Mouse (Mus musculus) myocyte (in vitro differentiated cells): ENCODE data around the gene Stk32c. TPM values are rescaled to one million over a fixed set of nuclear protein-coding genes. Genes with fewer than 3 reads are reported as not detected.

ENCODE experiments used
- H3K27me3 ChIP-seq: one replicate; pipeline ENCODE4 v1.6.1; 2011; ENCODE audit not compliant: control insufficient read depth, insufficient read depth, insufficient read length
- H3K36me3 ChIP-seq: one replicate; pipeline ENCODE4 v1.6.1; 2011; ENCODE audit not compliant: control insufficient read depth, insufficient read depth
- H3K4me2 ChIP-seq: one replicate; pipeline ENCODE4 v1.6.1; 2011; ENCODE audit warnings: low read depth, control low read depth
- H3K4me3 ChIP-seq: one replicate; pipeline ENCODE4 v1.5.1; 2011; ENCODE audit warnings: mild to moderate bottlenecking, control low read depth, moderate library complexity
- H3K79me2 ChIP-seq: one replicate; pipeline ENCODE4 v1.6.1; 2011; ENCODE audit not compliant: control insufficient read depth, insufficient read depth
- H3ac ChIP-seq: one replicate; pipeline ENCODE4 v1.6.1; 2011; ENCODE audit not compliant: control insufficient read depth, insufficient read length
- CEBPB ChIP-seq: IDR thresholded peaks from 2 replicates; pipeline ENCODE4 v1.6.1; 2011; ENCODE audit warnings: mild to moderate bottlenecking, moderate library complexity; ENCODE audit not compliant: poor library complexity, insufficient read depth, severe bottlenecking
- E2F4 ChIP-seq: IDR thresholded peaks from one replicate; pipeline ENCODE4 v1.6.1; 2011; ENCODE audit warnings: mild to moderate bottlenecking, control low read depth, moderate library complexity; ENCODE audit not compliant: insufficient read depth
- MAX ChIP-seq: IDR thresholded peaks from one replicate; pipeline ENCODE4 v1.6.1; 2011; ENCODE audit warnings: low read depth, mild to moderate bottlenecking, control low read depth
- MYOD1 ChIP-seq, 3 experiments: IDR thresholded peaks; one replicate each; pipeline ENCODE4 v1.6.1; 2011; ENCODE audit warnings: control low read depth in 2 of 3, low read depth in 2 of 3, mild to moderate bottlenecking in 2 of 3, moderate library complexity in 1 of 3; ENCODE audit not compliant: insufficient read length in 2 of 3, control insufficient read depth in 1 of 3
- MYOG ChIP-seq, 3 experiments: IDR thresholded peaks; one replicate each; pipeline ENCODE4 v1.6.1; 2011; ENCODE audit warnings: control low read depth in 2 of 3, low read depth in 2 of 3, mild to moderate bottlenecking in 2 of 3; ENCODE audit not compliant: insufficient read length in 2 of 3, control insufficient read depth in 1 of 3, insufficient read depth in 1 of 3
- POLR2A ChIP-seq: IDR thresholded peaks from one replicate; pipeline ENCODE4 v1.6.1; 2011; ENCODE audit warnings: low read depth, mild to moderate bottlenecking, control low read depth, moderate library complexity; ENCODE audit not compliant: insufficient read length
- POLR2AphosphoS2 ChIP-seq: IDR thresholded peaks from one replicate; pipeline ENCODE4 v1.6.1; 2011; ENCODE audit warnings: low read depth, control low read depth; ENCODE audit not compliant: insufficient read length
- REST ChIP-seq: IDR thresholded peaks from one replicate; pipeline ENCODE4 v1.6.1; 2011; ENCODE audit warnings: mild to moderate bottlenecking, control low read depth, moderate library complexity; ENCODE audit not compliant: insufficient read depth, insufficient read length
- SRF ChIP-seq: IDR thresholded peaks from one replicate; pipeline ENCODE4 v1.6.1; 2011; ENCODE audit warnings: low read depth; ENCODE audit not compliant: control insufficient read depth, insufficient read length
- TCF12 ChIP-seq: IDR thresholded peaks from one replicate; pipeline ENCODE4 v1.6.1; 2011; ENCODE audit warnings: mild to moderate bottlenecking, control low read depth; ENCODE audit not compliant: poor library complexity, insufficient read depth, severe bottlenecking
- TCF3 ChIP-seq: IDR thresholded peaks from one replicate; pipeline ENCODE4 v1.6.1; 2011; ENCODE audit warnings: low read depth, control low read depth; ENCODE audit not compliant: insufficient read length
- USF1 ChIP-seq: IDR thresholded peaks from one replicate; pipeline ENCODE4 v1.6.1; 2011; ENCODE audit warnings: low read depth, mild to moderate bottlenecking, control low read depth, moderate library complexity
- polyA plus RNA-seq: library from polyadenylated mRNA; unstranded; fragments of >200 nt; fragmentation: generic; extraction: Trizol; gene quantifications from one replicate; pipeline ENCODE4 v1.2.1, GENCODE M21; 2012; ENCODE audit warnings: missing spikeins

The Stk32c gene
- polyA plus RNA-seq, 1 experiment = 1.0 TPM

DNA sequence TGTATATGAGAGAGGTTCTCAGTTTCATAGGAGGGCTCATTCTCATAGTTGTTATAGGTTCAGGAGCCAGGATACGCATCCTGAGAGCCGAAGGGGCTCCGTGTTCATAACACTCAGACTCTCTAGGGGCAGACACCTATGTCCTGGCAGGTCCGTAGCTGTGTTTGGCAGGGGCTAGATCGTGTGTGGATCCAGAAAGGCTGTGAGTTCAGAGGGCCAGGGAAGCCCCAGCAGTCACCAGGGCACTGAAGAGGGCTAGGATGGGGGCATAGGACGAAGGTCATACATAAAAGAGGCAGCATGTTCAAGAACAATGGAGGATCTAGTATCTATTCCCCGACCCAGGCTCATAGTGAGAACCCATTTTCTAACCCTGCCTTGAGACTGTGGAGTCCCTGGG lies 117.8 kb downstream of the Stk32c start:
- no peaks in the 10 kb centered on the region for H3K79me2 ChIP-seq

DNA sequence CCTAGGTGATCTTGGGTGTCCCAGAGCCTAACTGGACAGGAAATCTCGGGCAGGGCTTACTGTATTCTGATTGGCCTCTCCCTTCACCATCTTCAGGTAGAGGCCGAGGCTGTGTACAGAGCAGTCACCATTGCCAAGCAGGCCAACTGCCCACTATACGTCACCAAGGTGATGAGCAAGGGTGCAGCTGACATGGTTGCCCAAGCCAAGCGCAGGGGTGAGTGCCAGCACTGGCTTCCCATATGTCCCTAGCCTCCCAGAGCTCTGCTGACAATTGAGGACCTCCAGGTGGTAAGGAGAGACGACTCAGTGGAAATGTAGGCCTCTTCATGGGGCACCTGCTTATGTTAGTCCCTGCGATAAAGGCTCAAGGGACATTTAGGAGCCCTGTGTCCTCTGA lies 118.3 kb downstream of the Stk32c start:
- no peaks in the 10 kb centered on the region for H3K36me3 ChIP-seq
- no peak for TF ChIP-seq TCF12
- no peak for TF ChIP-seq MYOD1 (IDR thresholded peaks at IDR 0.05; ENCODE audit: control insufficient read depth in 1 of 3, insufficient read length in 2 of 3, low read depth in 2 of 3)
- TF ChIP-seq CEBPB = no peak
- no peak overlapping the region for H3K4me2 ChIP-seq
- H3ac ChIP-seq = no peak overlapping the region
- no peaks in the 10 kb centered on the region for H3K79me2 ChIP-seq
- H3K4me3 ChIP-seq = no peak overlapping the region
- peaks cover 94% of the 10 kb centered on the region for H3K27me3 ChIP-seq

More for the DNA sequence above, 117.8 kb downstream of the Stk32c start:
- no peaks in the 10 kb centered on the region for H3K36me3 ChIP-seq
- no peak overlapping the region for H3ac ChIP-seq
- H3K4me2 ChIP-seq = no peak overlapping the region
- H3K4me3 ChIP-seq = no peak overlapping the region
- H3K27me3 ChIP-seq = peaks cover 94% of the 10 kb centered on the region
- no peak for TF ChIP-seq POLR2A
- no peak for TF ChIP-seq POLR2AphosphoS2
- no peak for TF ChIP-seq MYOG (IDR thresholded peaks at IDR 0.05; ENCODE audit: control insufficient read depth in 1 of 3, insufficient read depth in 1 of 3, insufficient read length in 2 of 3, low read depth in 2 of 3)
- TF ChIP-seq CEBPB = no peak
- no peak for TF ChIP-seq MAX
- TF ChIP-seq SRF = no peak
- no peak for TF ChIP-seq TCF3
- no peak for TF ChIP-seq MYOD1 (IDR thresholded peaks at IDR 0.05; ENCODE audit: control insufficient read depth in 1 of 3, insufficient read length in 2 of 3, low read depth in 2 of 3)
- no peak for TF ChIP-seq REST
- no peak for TF ChIP-seq E2F4

DNA sequence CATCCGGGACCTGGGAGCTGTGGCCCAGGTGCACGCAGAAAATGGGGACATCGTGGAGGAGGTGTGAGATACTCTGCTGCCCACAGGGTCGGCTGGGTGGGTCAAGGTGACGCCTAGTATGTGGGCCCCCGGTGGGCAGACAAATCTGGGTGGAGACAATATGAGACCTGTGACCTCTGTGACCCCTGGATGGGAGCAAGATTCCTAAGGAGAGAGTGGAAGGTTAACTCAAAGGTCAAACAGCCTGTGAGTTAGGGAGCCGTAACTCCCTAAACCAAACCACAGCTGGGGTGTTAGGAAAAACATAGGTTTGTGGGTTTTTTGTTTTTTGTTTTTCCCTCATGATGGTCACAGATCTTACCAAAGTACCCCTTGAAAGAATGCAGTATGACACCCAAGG lies 119.3 kb downstream of the Stk32c start:
- Histone ChIP-seq H3K79me2 (no peaks in the 10 kb centered on the region), H3K4me2 (no peak overlapping the region), H3ac (no peak overlapping the region), H3K4me3 (no peak overlapping the region), H3K36me3 (no peaks in the 10 kb centered on the region), H3K27me3 (peaks cover 94% of the 10 kb centered on the region)
- TF ChIP-seq POLR2A (no peak), TCF12 (no peak), REST (no peak), CEBPB (no peak), MYOG (IDR thresholded peaks at IDR 0.05; ENCODE audit: control insufficient read depth in 1 of 3, insufficient read depth in 1 of 3, insufficient read length in 2 of 3, low read depth in 2 of 3) (no peak), MYOD1 (IDR thresholded peaks at IDR 0.05; ENCODE audit: control insufficient read depth in 1 of 3, insufficient read length in 2 of 3, low read depth in 2 of 3) (no peak), USF1 (no peak), E2F4 (no peak), SRF (no peak), TCF3 (no peak), POLR2AphosphoS2 (no peak), MAX (no peak)

DNA sequence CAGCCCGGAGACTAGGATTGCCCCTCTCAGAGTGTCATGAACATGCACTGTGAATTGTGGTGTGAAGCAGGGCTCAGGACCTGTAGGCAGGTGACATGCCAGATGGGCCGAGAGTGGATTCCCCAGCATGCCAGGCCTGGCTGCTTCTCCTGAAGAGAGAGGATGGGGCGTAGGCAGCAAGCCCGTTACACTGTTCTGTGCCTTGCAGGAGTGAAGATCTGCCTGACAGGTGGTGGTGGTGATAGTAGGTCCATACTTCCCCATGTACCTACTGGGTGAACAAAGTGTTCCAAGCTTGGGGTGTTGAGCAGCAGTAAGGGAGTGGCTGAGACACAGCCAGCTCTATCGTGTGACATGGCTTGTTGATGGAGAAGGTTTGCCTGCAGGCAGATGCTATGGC lies 120.0 kb downstream of the Stk32c start:
- H3K4me2 ChIP-seq = no peak overlapping the region
- TF ChIP-seq MYOG (IDR thresholded peaks at IDR 0.05; ENCODE audit: control insufficient read depth in 1 of 3, insufficient read depth in 1 of 3, insufficient read length in 2 of 3, low read depth in 2 of 3) = no peak
- TF ChIP-seq POLR2A = no peak
- TF ChIP-seq CEBPB = no peak
- TF ChIP-seq USF1 = no peak
- no peak for TF ChIP-seq E2F4
- no peak for TF ChIP-seq TCF3
- no peak for TF ChIP-seq TCF12
- no peak for TF ChIP-seq SRF
- no peak for TF ChIP-seq MYOD1 (IDR thresholded peaks at IDR 0.05; ENCODE audit: control insufficient read depth in 1 of 3, insufficient read length in 2 of 3, low read depth in 2 of 3)
- TF ChIP-seq REST = no peak
- no peak for TF ChIP-seq MAX
- no peak for TF ChIP-seq POLR2AphosphoS2
- no peak overlapping the region for H3ac ChIP-seq
- no peaks in the 10 kb centered on the region for H3K79me2 ChIP-seq
- H3K36me3 ChIP-seq = no peaks in the 10 kb centered on the region
- H3K27me3 ChIP-seq = peaks cover 93% of the 10 kb centered on the region
- no peak overlapping the region for H3K4me3 ChIP-seq

DNA sequence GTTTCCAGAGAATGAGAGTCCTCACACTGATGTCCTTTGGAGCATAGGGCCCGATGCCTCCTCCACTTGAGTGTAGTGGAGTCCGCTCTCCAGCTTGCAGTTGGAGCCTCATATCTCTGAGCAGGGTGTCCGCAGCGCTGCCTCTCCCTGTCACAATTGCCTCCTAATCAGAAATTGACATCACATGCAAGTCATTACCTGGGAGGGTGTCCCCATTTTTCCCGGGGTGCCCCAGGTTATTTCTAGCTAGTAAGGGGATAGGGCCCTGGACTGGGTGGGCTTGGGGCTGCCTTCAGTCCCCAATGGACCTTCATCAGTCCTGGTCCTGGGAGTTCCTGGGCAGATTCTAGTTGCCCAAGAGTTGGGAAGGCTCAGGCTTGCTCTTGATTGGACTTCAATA lies 120.4 kb downstream of the Stk32c start:
- H3ac ChIP-seq = no peak overlapping the region
- no peaks in the 10 kb centered on the region for H3K36me3 ChIP-seq
- H3K4me2 ChIP-seq = no peak overlapping the region
- TF ChIP-seq E2F4 = no peak
- TF ChIP-seq TCF12 = no peak
- no peak for TF ChIP-seq POLR2A
- no peak for TF ChIP-seq MYOG (IDR thresholded peaks at IDR 0.05; ENCODE audit: control insufficient read depth in 1 of 3, insufficient read depth in 1 of 3, insufficient read length in 2 of 3, low read depth in 2 of 3)
- no peak for TF ChIP-seq MAX
- TF ChIP-seq TCF3 = no peak
- TF ChIP-seq REST = no peak
- TF ChIP-seq USF1 = no peak
- peaks cover 89% of the 10 kb centered on the region for H3K27me3 ChIP-seq
- no peaks in the 10 kb centered on the region for H3K79me2 ChIP-seq
- no peak overlapping the region for H3K4me3 ChIP-seq
